8 mouse cellular contexts compared by ENCODE assay signal in genomic region chr14:48358487-48359159, GRCm38 (mm10).
A peak's percentile ranks its signal among the peaks of the same experiment; 100 is the strongest.
DNase-seq lines count a peak whose midpoint lies in the region; ATAC-seq and TF ChIP-seq lines count a peak whose summit lies in the region.
"Had no signal": no experiment of that assay in that cellular context is flagged by ENCODE, and none has a peak within 500 bp of the region (broad histone marks: within the 10 kb centered on the region; RNA-seq: fewer than 3 reads in every experiment).

No protein-coding gene starts in this region.

- no peaks in the 10 kb centered on the region for H3K9me3 ChIP-seq in midbrain, embryonic 15.5 days
- H3K9me3 ChIP-seq: embryonic facial prominence, embryonic 12.5 days had no signal

- DNase-seq in right cerebral cortex, adult 18-20 months = peak; percentile 50
- no peak for DNase-seq in right cerebral cortex, postnatal 36 days (ENCODE audit: low spot score in 2 of 2)
- peak; percentile 42 to 50 for DNase-seq in layer of hippocampus, adult 2 months (ENCODE audit: low spot score in 2 of 2)
- no peak for DNase-seq in B cell, adult 2 months

- H3K27ac ChIP-seq in embryonic fibroblast, embryonic 13.5 days (ENCODE audit: insufficient read depth, low read length) = no peak overlapping the region
- no peak overlapping the region for H3K27ac ChIP-seq in layer of hippocampus, adult 2 months
- no peak overlapping the region for H3K27ac ChIP-seq in midbrain, embryonic 15.5 days
- H3K27ac ChIP-seq: embryonic facial prominence, embryonic 12.5 days had no signal

- no peak overlapping the region for H3K4me2 ChIP-seq in midbrain, embryonic 15.5 days
- H3K4me2 ChIP-seq: embryonic facial prominence, embryonic 12.5 days had no signal

- TF ChIP-seq CTCF in embryonic fibroblast, embryonic 13.5 days (IDR thresholded peaks at IDR 0.05; ENCODE audit: borderline replicate concordance, insufficient read depth, low read length) = peak; percentile 72
- peak; percentile 88 for TF ChIP-seq CTCF in layer of hippocampus, adult 2 months (conservative IDR thresholded peaks at IDR 0.05)

- no peaks in the 10 kb centered on the region for H3K36me3 ChIP-seq in midbrain, embryonic 15.5 days (replicated peaks)
- H3K36me3 ChIP-seq: embryonic facial prominence, embryonic 12.5 days had no signal

- H3K9ac ChIP-seq in midbrain, embryonic 15.5 days = no peak overlapping the region
- H3K9ac ChIP-seq: embryonic facial prominence, embryonic 12.5 days had no signal

- H3K27me3 ChIP-seq in midbrain, embryonic 15.5 days (replicated peaks) = peaks cover 6% of the 10 kb centered on the region; the same call in 1 of the 2 replicates

- H3K4me3 ChIP-seq in embryonic fibroblast, embryonic 13.5 days (ENCODE audit: insufficient read depth, low read length) = no peak overlapping the region
- no peak overlapping the region for H3K4me3 ChIP-seq in layer of hippocampus, adult 2 months
- H3K4me3 ChIP-seq in midbrain, embryonic 15.5 days = no peak overlapping the region
- H3K4me3 ChIP-seq: embryonic facial prominence, embryonic 12.5 days had no signal

- no peaks in the 10 kb centered on the region for H3K4me1 ChIP-seq in embryonic fibroblast, embryonic 13.5 days (ENCODE audit: control insufficient read depth, insufficient read depth, low read length)
- H3K4me1 ChIP-seq in midbrain, embryonic 15.5 days = no peaks in the 10 kb centered on the region

- no peak for TF ChIP-seq POLR2A in embryonic fibroblast, embryonic 13.5 days (IDR thresholded peaks at IDR 0.05; ENCODE audit: low read depth, low read length)

- peak; percentile 74 for ATAC-seq in cerebellum, adult (ENCODE audit: insufficient number of reproducible peaks, low FRiP score, low TSS enrichment)
- peak; percentile 88 for ATAC-seq in midbrain, embryonic 15.5 days (replicated peaks)

- 41% methylated on average over 12 of the region's 12 CpGs for WGBS in midbrain, embryonic 15.5 days

Comparison
In these comparisons a context has a peak if more than half of its experiments do, and no peak if none do; other contexts are left out.
1. DNase-seq: peak in right cerebral cortex, adult 18-20 months (single experiment) and layer of hippocampus, adult 2 months (2 of 2); none in right cerebral cortex, postnatal 36 days (0 of 2) and B cell, adult 2 months (0 of 2).